Mouse (Mus musculus): ENCODE results near the gene Spns1.

- TF ChIP-seq CTCF (IDR thresholded peaks at IDR 0.05; ENCODE audit: borderline replicate concordance, insufficient read depth, low read length), result no peak
- TF ChIP-seq POLR2A (IDR thresholded peaks at IDR 0.05; ENCODE audit: low read depth, low read length), result no peak
These were observed 37.5 kb upstream of the Spns1 start, which contains the start of gene Cd19 for GRCm38 (mm10) chr7:126414725-126415124.
